Mouse (Mus musculus) right cerebral cortex, postnatal 36 days (tissue): Measurements from ENCODE around the gene Ccdc149.

Experiments
- DNase-seq, 2 experiments: peaks; one replicate each; pipeline ENCODE4 v3.0.0; 2022; ENCODE audit warnings: low spot score in 2 of 2, mixed read lengths in 1 of 2

Gene Ccdc149

DNA sequence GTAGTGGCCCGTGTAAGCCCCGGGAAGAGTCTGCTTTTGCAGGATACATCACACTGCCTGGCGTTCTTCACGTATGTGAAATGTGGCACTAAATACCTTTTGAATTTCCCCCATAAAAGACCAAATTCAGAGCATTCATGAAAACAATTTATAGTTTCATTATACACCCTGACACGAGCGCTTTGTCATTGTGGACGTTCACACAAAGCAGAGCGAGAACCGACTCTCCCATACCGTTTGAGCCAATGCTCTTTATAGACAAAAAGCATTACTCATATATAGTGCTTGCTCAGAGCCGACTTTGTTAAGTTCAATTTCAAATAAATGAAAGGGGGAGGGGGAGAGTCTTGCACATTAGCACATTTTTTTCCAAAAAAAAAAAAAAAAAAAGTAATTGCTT is 31.0 kb downstream of the Ccdc149 start:
- no peak for DNase-seq

GRCm38 (mm10) chr5:52438946-52439345 is 32.4 kb downstream of the Ccdc149 start:
- no peak for DNase-seq

GRCm38 (mm10) chr5:52435533-52435932 is 35.8 kb downstream of the Ccdc149 start:
- no peak for DNase-seq

DNA sequence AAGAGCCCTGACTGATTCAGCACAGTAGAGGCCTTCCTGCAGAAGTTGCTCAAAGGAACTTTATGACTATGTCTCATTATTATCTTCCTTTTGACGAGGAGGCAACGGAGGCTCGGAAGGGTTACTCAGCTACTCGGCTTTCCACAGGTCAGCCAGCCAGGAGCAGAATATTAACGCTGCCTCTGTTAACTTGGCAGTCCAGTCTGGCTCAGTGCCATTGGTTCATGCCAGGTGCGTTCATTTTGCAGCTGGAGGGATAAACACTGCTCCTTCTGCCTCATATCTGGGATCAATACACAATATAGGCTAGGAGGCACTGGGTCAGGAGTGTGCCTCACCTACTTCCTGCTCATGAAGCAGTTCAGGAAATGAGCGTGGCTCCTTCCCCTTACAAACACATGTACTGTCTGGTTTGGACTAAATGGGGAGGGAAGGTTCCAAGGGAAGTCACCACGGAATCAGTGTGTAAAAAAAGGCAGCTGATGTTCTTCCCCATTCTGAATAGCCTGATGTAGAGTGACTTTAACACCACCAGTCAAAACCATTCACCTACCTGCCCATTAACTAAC is 40.0 kb downstream of the Ccdc149 start:
- DNase-seq: no peak

DNA sequence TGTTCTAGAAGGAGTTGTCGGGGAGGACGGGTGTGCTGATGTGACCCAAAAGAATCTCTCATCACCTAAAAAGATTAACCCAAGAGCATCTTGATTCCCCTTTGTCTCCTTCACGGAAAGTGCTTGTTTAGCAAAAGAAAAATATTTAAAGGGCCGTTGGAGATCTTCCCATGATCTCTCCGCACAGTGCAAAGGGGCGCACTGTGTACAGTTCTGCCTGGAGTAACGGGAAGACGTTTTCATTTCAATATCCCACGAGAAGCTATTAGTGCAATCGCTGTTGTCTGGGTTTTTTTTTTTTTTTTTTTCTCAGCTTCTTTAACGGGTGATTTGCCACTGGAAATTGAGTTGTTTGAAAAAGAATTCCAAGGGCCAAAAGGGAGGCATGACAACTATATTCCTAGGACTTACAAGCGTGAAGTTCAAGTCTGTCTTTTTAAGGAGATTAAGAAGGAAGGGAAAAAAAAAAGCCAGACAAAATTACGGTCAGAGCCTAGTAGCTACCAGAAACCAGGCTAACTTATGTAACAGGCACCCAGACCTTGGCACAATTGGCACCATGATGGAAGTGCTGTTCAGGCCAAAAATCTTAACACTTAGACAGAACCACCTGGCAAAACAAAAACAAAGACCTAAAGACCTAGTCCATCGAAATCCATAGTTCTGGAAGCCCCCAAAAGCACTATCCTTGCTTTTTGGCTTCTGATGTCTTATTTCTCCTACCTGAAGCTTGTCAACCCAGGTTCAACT is 41.4 kb downstream of the Ccdc149 start:
- DNase-seq: no peak

DNA sequence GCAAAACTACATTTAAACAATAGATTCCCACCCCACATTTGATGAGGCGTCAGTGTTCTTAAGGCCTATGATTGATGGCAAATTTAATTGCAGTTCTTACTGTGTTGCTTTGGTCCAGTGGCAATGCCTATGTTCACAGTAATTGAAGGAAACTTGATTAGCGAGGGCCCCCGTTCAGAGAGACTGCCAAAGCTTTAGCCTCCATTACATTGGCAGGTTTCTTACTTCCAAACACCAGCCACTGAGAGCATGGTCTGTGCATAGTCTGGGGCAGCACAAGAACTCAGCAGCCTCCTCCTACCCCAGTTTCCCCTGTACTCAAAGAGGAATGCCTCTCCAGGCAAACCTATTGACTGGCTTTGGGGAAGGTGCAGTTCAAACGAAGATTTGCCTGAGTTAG is 42.7 kb downstream of the Ccdc149 start:
- no peak for DNase-seq

DNA sequence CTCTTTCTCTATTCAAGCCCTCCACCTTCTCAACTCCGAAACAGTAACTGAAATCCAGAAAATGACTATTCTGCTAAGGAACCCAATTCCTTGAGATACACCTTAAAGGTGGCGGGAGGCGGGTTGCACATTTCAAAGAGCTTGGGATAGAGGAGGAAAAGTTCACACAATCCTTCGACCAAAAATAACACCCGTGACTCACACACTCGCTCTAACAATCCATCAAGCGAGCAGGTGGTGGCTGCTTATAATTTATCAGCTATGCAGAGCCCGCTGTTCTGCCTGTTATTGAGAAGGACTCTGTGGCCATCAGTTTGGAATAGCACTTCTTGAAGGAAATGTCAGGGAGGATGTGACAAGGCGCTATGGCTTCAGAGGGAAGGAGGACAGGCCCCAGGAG is 45.5 kb downstream of the Ccdc149 start:
- DNase-seq: no peak

DNA sequence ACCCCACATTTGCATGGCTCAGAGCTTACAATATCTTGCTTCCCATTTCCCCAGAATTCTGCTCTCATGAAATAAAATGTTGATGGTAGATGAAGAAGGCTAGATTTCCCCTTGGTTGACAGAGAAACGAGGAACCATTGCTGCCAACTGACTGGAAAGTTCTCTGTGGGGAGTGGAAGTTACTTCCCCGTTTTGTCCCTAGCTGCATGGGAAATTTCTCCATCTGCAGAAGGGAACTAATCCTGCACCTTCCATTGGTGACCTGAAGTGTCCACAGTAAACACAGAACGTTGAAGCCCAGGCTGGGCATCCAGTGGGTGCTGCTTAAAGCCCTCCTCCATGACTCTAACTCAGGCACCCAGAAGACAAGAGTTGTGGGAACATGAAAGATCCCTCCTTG is 47.4 kb downstream of the Ccdc149 start:
- no peak for DNase-seq

GRCm38 (mm10) chr5:52416485-52416884 is 54.8 kb downstream of the Ccdc149 start:
- DNase-seq: no peak

DNA sequence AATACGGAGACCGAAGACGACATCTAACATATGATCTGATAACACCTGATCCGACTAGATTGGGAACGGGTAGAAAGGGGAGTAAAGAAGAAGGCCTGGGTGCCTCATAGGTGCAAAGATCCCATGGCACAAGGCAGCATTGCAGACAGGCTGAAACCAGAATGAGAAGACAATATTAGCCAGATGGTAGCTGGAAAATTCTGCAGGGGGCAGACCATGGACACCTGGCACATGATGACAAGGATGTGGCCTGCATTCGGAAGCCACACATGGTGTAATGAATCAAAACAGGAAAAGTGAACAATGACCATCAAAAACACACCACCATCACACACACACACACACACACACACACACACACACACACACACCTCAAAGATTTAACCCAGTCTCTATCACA is 55.4 kb downstream of the Ccdc149 start:
- DNase-seq: no peak

DNA sequence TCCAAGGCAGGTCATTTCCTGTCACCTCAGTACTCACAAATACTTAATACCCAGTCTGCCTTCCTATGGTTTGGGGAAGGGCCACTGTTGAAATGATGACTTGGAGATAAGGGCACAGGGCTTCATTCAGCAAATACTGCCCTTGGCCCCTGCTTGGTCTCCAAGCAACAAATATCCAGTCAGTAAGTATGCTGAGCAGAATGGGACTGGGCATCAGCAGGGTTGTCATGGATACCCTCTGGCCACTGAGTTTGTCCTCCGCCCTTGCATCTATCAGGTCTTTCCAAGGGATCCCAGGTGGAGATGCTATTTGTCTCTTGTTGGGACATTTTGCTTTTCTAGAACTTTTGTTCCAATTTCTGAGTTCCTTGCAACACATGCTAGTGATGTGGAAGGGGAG is 56.1 kb downstream of the Ccdc149 start:
- no peak for DNase-seq

DNA sequence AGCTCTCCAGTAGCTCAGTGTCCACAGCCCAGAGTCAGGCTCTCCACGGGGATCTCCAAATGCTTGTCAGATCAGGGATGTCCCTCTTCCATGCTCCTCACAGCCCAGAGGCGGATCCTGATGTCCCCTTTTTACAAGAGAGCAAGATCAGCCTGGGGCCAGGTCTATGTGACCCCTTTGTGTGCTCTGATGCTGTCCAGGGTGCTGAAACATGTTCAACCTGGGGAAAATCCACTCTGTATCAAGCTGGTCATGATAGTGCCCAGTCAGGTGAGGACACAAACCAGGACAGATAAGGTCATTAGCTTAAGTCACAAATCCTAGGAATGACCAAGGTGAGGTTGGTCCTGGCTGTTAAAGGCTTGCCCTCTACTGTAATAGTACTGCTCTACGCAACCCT is 59.8 kb downstream of the Ccdc149 start:
- no peak for DNase-seq

DNA sequence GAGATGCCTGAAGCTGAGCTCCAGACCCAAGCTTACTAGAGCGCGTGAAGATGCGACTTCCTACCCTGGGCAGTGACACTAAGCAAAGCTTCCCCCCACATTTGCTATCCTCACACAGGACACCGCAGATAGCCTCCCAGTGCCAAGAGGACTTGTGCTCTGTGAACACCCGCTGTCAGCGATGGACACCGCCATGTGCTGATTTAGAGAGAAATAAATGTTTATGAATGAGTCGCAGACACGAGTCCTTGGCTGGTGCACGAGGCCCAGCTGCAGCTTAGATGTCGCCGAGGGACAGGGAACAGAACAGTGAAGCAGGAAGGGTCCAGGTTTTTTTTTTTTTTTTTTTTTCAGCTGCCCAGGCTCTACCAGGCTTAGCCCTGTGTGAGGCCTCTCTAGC is 61.1 kb downstream of the Ccdc149 start:
- DNase-seq: no peak

DNA sequence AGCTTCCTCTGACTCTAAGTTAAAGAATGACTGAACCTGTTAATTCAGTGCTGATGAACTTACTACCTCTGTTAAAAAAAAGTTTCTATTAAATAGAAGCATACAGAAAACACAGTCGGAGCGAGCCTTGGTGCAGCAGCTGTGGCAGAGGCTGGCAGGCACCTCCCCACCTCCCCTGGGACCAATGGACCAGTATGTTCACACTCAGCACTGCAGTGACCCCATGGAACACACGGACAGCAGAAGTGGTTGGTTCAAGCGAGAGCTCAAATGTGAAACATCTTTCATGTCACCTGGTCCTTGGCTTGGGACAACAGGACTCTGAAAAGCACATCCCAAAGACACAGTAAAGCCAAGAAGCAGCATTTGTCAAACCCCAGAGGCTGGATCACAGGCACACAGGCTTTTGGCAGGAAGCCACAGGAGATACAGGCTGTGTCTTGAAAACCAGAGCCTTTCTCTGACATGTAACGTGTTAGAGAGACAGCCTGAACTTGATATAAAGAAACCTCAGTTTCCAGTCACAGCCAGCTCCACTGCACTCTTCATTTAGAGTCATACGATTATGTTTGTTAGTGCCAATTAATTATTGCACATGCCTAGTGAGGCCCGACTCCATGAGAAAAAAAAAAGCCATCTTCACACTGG is 62.5 kb downstream of the Ccdc149 start:
- DNase-seq: no peak

- no peak for DNase-seq
These were observed 66.9 kb downstream of the Ccdc149 start for GRCm38 (mm10) chr5:52404373-52404772.

GRCm38 (mm10) chr5:52393756-52394155 is 77.6 kb downstream of the Ccdc149 start:
- DNase-seq: no peak

GRCm38 (mm10) chr5:52391471-52391870 is 79.8 kb downstream of the Ccdc149 start:
- DNase-seq: peak; percentile 37 to 64

GRCm38 (mm10) chr5:52390381-52390780 is 80.9 kb downstream of the Ccdc149 start:
- peak; percentile 37 to 76 for DNase-seq

GRCm38 (mm10) chr5:52388092-52388749 is 83.1 kb downstream of the Ccdc149 start:
- peak in 1 of 2 experiments; percentile 56 for DNase-seq

GRCm38 (mm10) chr5:52386016-52386415 is 85.3 kb downstream of the Ccdc149 start:
- DNase-seq: no peak

DNA sequence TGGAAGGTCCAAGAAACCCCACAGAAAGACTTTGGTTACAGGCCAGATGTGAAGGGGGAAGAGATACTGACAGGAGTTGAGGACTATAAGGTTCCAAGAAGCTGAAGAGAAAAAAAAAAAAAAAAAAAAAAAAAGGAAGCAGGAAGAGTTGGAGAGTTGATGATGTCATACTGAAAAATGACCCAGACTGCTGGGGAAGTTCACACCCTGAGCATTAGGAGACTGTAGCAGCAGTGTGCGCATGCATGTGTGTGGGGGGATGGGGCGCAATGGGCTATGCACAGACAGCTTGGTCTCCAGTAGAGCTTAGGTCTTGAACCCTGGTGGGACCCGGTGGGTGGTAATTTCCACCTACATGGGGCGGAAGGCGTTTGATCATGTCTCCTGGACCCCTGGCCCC is 87.6 kb downstream of the Ccdc149 start:
- DNase-seq: no peak

DNA sequence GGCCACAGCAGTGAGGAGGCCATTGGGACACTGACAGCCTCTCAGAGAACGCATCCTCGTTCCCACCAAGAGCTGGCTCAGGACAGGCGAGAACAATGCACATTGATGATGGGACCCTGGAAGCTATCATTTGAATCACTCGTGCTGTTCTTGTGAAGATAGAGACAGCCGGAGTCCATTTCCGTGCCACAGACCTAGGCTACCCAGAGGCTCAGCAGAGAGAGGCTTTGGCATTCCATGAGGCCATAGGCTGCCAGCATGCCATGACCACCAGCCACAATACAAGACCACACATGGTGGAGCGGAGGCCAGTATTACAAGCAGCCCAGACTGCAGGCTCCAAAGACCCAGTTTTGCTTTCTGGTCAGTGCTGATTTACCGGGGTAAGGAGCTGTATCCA is 88.5 kb downstream of the Ccdc149 start:
- DNase-seq: no peak

DNA sequence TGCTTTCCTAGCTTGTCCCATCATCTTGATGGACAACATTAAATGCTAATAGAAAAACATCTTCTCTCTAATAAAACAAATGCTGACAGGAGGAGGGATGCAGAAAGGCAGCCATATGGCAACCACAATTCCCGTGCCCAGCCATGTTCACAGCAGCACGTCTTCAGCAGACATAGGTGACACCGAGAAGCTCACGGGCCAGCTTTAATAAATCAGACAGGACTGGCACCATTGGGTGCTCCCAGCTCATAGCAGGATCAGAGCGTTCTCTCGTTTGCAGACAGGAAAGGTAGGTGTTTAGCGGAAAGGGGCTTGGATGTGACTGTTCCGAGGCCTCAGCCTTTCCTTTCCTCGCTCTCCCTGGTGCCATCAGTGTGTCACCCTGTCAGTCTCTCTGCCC is 95.5 kb downstream of the Ccdc149 start:
- no peak for DNase-seq
